Mouse (Mus musculus) lung, adult 18-20 months (tissue): Measurements from ENCODE around the gene Olfr1393.

ENCODE experiments used
- DNase-seq, 2 experiments: peaks; one replicate each; pipeline ENCODE4 v3.0.0; 2022; ENCODE audit warnings: mixed read lengths in 2 of 2

The Olfr1393 gene

DNA sequence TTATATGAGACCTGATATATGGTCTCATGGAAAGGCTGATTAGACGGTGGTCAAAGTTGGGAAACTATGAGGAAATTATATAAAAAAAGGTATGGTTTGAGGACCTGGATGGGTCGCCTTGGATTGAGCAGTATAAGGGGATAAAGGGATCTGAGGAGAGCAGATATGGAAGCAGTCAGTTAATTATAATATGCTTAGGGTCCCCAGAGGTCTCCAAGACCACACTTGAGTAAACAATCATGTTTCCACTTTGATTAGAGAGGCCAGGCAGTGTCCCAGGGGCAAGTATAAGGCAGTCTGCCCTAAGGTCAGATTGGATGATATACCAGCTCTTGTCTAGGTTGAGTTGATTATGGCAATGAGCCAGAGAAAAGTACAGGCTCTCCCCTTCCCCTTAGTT lies 44.3 kb downstream of the Olfr1393 start, which contains the start of gene Olfr1391:
Gene Olfr1391 (plus strand): TSS at position 301 of the 400 bp plus-strand sequence.
- no peak for DNase-seq

DNA sequence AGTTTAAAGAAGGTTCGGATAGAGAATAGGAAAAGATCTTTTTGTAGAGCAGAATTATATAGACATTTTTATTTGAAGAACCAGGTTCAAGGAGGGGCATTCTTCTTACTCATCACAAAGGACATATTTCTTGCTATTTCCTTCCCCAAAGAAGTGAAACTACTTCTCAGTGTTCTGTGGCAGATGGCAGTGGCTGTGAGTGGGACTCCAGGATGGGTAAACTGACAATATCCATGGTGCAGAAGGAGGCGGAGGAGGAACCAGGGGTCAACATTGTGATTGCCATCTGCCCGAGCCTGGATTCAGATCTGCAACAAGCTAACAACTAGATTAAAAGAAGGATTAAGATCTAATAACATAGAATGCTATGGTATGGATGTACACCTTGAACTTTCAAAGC lies 48.6 kb downstream of the Olfr1393 start:
- no peak for DNase-seq

DNA sequence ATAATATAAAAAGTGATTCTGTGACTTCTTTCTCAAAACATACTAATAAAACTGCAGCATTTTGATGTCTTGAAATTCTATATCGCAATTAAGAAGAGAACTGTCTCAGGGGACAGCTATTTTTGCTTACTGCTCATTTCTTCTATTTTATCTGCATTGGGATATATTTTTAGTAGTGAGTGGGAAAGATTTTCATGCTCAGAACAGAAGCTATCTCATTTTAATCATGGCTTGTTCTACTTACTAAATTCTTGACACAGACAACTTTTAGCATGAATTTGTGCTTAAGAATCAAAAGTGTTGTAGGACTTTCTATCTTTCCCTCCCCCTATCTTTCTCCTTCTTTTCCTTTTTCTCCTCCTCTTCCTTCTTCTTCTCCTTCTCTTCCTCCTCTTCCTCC lies 51.6 kb downstream of the Olfr1393 start:
- DNase-seq = no peak
